Mouse (Mus musculus): ENCODE results near the gene Kansl1l. TPM values are rescaled to one million over a fixed set of nuclear protein-coding genes. Genes with fewer than 3 reads are reported as not detected.
A peak's percentile ranks its signal among the peaks of the same experiment; 100 is the strongest.

The Kansl1l gene
- total RNA-seq, 2 experiments from 2014 or later: 17.2 to 19.5 TPM

- no peak overlapping the region for H3K27ac ChIP-seq
- DNase-seq (ENCODE audit: extremely low spot score in 1 of 2, low spot score in 2 of 2): no peak
- no peak overlapping the region for H3K4me3 ChIP-seq
- intact Hi-C loops (cut with DNase I): no loop called here
- TF ChIP-seq CTCF (IDR thresholded peaks at IDR 0.05): no peak
These were observed 124.5 kb downstream of the Kansl1l start for GRCm38 (mm10) chr1:66692780-66693392.

DNA sequence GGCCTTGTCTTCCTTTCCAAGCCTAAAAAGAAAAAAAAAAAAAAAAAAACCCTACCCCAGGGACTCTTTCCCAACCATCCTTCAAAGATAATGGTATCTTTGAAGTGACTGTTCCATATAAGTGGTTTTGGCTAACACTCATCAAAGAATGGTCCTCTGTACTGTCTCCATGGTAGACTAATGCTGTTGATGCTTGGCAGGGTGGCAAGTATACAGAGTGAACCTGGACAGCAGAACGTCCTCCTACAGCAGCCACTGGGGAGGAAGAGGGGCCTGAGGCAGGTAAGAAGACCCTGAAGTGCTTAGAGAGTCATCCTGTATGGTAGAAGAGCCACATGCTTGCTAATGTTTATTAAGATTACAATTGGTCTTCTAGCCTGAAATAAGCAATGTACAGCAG, 125.1 kb downstream of the Kansl1l start:
- Histone ChIP-seq H3K4me3 (no peak overlapping the region), H3K27ac (no peak overlapping the region; the same call in 1 of the 2 replicates)
- TF ChIP-seq CTCF (IDR thresholded peaks at IDR 0.05): no peak
- no peak for DNase-seq (ENCODE audit: extremely low spot score in 1 of 2, low spot score in 2 of 2)
- intact Hi-C loops (cut with DNase I): no loop called here

GRCm38 (mm10) chr1:66691772-66692171, 125.6 kb downstream of the Kansl1l start:
- Histone ChIP-seq H3K4me3 (no peak overlapping the region), H3K27ac (no peak overlapping the region)
- intact Hi-C loops (cut with DNase I): no loop called here
- no peak for TF ChIP-seq CTCF (IDR thresholded peaks at IDR 0.05)
- no peak for DNase-seq (ENCODE audit: extremely low spot score in 1 of 2, low spot score in 2 of 2)

GRCm38 (mm10) chr1:66682974-66683373, 134.4 kb downstream of the Kansl1l start:
- no peak for TF ChIP-seq CTCF (IDR thresholded peaks at IDR 0.05)
- no peak for DNase-seq (ENCODE audit: extremely low spot score in 1 of 2, low spot score in 2 of 2)
- Histone ChIP-seq H3K27ac (no peak overlapping the region), H3K4me3 (no peak overlapping the region)
- intact Hi-C loops (cut with DNase I): no loop called here

DNA sequence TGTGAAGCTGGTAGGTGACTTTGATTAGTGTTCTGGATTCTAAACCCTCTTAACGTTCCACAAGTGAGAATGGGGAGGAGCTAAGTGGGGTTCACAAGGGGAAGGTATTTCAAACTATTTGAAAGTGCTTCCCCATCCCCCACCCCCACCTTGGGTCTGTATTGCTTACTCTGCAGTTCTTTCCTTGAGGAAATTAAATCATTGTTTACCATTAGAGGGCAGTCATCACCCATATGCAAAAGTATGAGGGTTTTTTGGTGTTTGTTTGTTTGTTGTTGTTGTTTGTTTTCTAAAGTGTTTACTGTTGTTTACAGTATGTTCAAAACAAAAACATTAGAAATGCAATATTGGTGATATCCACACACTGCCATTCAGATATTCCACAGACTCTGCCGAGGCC, 138.7 kb downstream of the Kansl1l start:
- intact Hi-C loops (cut with DNase I): loop anchor here (2.0 kb wide), 1 partner anchor 160 kb away; no protein-coding TSS in a partner anchor
- Histone ChIP-seq H3K27ac (no peak overlapping the region), H3K4me3 (no peak overlapping the region)
- peak; percentile 27 for TF ChIP-seq CTCF (IDR thresholded peaks at IDR 0.05)
- DNase-seq (ENCODE audit: extremely low spot score in 1 of 2, low spot score in 2 of 2): no peak

GRCm38 (mm10) chr1:66677928-66678327, 139.4 kb downstream of the Kansl1l start:
- no peak for TF ChIP-seq CTCF (IDR thresholded peaks at IDR 0.05)
- H3K4me3 ChIP-seq: no peak overlapping the region
- intact Hi-C loops (cut with DNase I): loop anchor here (2.0 kb wide), 1 partner anchor 161 kb away; no protein-coding TSS in a partner anchor
- no peak for DNase-seq (ENCODE audit: extremely low spot score in 1 of 2, low spot score in 2 of 2)
- H3K27ac ChIP-seq: no peak overlapping the region

- no peak for TF ChIP-seq CTCF (IDR thresholded peaks at IDR 0.05)
- DNase-seq (ENCODE audit: extremely low spot score in 1 of 2, low spot score in 2 of 2): no peak
- H3K27ac ChIP-seq: no peak overlapping the region
- intact Hi-C loops (cut with DNase I): no loop called here
- H3K4me3 ChIP-seq: no peak overlapping the region
These were observed 144.6 kb downstream of the Kansl1l start for GRCm38 (mm10) chr1:66672812-66673211.

DNA sequence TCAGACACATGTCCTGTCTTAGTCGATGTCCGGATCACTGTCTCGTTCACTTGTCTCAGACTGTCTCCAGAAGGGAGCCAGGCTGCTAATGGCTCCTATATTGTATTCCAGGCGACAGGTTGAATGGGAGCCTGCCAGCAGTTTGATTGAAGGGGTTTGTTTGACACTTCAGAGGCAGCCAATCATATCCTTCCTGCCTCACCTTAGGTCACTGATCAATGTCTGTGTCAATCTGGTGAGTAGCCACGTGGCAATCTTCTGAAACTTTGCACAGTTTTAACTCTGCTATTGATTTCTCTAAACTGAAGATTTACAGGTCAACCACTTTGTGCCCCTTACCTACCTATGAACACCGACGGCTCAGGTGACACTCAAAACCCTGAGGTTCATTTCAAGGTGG, 145.9 kb downstream of the Kansl1l start:
- no peak for DNase-seq (ENCODE audit: extremely low spot score in 1 of 2, low spot score in 2 of 2)
- no peak for TF ChIP-seq CTCF (IDR thresholded peaks at IDR 0.05)
- H3K4me3 ChIP-seq: no peak overlapping the region
- intact Hi-C loops (cut with DNase I): no loop called here
- no peak overlapping the region for H3K27ac ChIP-seq

Other genes starting within 250 kb of the Kansl1l start
- gene Rpe, start 116.7 kb downstream of the Kansl1l start, total RNA-seq (2021): 10 to 100 TPM; 34.6 to 38.5 TPM
- 10 to 100 TPM; 28.8 to 32.4 TPM for gene Acadl, start 45.7 kb upstream of the Kansl1l start, total RNA-seq (2021)
- under 1 TPM; 0.47 to 0.95 TPM for gene Myl1, start 127.8 kb upstream of the Kansl1l start, total RNA-seq (2021)
- gene Lancl1, start 221.3 kb upstream of the Kansl1l start, total RNA-seq (2021): 100 to 1,000 TPM; 187 to 219 TPM